Mouse (Mus musculus): Measurements from ENCODE around the gene Tdp1.

GRCm38 (mm10) chr12:99884269-99885261, at the start of gene Tdp1, which contains the start of gene Efcab11:
- no peak for TF ChIP-seq POLR2A (IDR thresholded peaks at IDR 0.05; ENCODE audit: low read depth, low read length)
- no peak for TF ChIP-seq CTCF (conservative IDR thresholded peaks at IDR 0.05; ENCODE audit: insufficient read depth, insufficient read length, low read depth, low read length)
